Mouse (Mus musculus): ENCODE data around the gene Fam199x. TPM values are rescaled to one million over a fixed set of nuclear protein-coding genes. Genes with fewer than 3 reads are reported as not detected.

Fam199x gene
- total and polyA plus RNA-seq, 3 experiments: 4.3 to 10.5 (median 6.2) TPM

DNA sequence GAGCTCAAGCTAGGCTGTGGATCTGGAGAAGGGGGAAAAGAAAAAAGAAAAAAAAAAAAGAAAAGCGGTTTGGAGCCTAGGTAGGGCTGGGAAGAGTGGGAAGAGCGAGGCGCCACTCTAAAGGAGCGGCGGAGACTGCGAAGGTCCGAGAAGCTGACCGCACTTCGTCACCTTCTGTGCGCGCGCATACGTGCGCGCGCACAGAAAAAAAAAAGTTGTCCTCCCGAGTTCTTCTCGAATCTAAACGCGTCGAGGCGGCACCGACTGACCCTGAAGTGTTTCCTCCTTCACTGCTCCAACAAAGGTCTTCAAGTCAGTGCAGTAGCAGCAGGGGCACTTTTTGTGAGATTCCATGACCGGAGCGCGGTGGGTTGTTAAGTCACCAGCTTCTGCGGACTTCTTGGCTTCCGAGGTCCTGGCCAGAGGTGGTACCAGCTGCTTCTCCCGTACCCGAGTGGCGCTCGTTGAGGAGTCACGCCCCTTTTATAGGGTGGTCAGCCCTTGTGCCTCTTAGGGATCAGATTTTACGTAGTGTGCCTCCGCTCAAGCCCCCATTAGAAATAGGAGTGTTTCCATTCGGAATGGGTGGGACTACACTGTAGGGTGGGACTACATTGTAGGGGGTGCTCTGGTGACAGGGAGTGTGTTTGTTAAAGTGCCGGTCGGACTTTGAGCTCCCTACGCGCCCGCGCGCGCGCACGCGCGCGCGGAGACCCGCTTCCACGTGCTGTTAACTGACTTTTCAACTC lies 70.5 kb downstream of the Fam199x start:
- Histone ChIP-seq H3K79me2 (replicated peaks; ENCODE audit: control insufficient read depth, extremely low read depth, insufficient read depth, poor library complexity, severe bottlenecking) (no peaks in the 10 kb centered on the region), H3K27ac (ENCODE audit: insufficient read depth, low read depth) (no peak overlapping the region), H3K9ac (ENCODE audit: insufficient read depth, low read depth) (no peak overlapping the region), H3K9me3 (replicated peaks; ENCODE audit: low read length) (no peaks in the 10 kb centered on the region), H3K4me2 (ENCODE audit: insufficient read depth, low read depth, poor library complexity, severe bottlenecking) (no peak overlapping the region), H3K27me3 (replicated peaks) (no peaks in the 10 kb centered on the region), H3K36me3 (replicated peaks in 1 of 2; ENCODE audit: control insufficient read depth in 1 of 2, insufficient read depth in 1 of 2, low read length in 1 of 2) (no peaks in the 10 kb centered on the region), H3K4me3 (replicated peaks in 1 of 3; ENCODE audit: low read depth in 2 of 3, low read length in 2 of 3, poor library complexity in 1 of 3) (no peak overlapping the region), H3K4me1 (ENCODE audit: control insufficient read depth in 1 of 2, insufficient read depth in 2 of 2) (no peaks in the 10 kb centered on the region)
- DNase-seq (ENCODE audit: extremely low read depth): no peak
- in situ Hi-C loops (cut with MboI; ENCODE audit: low pct_ligation_motif_present, low pct_unique_long_range_greater_than_20kb, low sequenced_read_pairs) (no loop called here), dilution Hi-C loops (cut with MboI; ENCODE audit: extremely low pct_ligation_motif_present, extremely low pct_unique_long_range_greater_than_20kb, low sequenced_read_pairs) (no loop called here)
- TF ChIP-seq TBP (conservative IDR thresholded peaks at IDR 0.05; ENCODE audit: low read depth, low read length): no peak
- TF ChIP-seq CHD2 (IDR thresholded peaks at IDR 0.05; ENCODE audit: low read length): no peak
- no peak for TF ChIP-seq CHD1 (IDR thresholded peaks at IDR 0.05; ENCODE audit: low read depth, low read length)
- no peak for TF ChIP-seq ELF1 (IDR thresholded peaks at IDR 0.05; ENCODE audit: low read depth, low read length)

- Histone ChIP-seq H3K27me3 (replicated peaks) (no peaks in the 10 kb centered on the region), H3K4me3 (replicated peaks in 1 of 3; ENCODE audit: low read depth in 2 of 3, low read length in 2 of 3, poor library complexity in 1 of 3) (no peak within 1 kb of the TSS)
- dilution Hi-C loops (cut with MboI; ENCODE audit: extremely low pct_ligation_motif_present, extremely low pct_unique_long_range_greater_than_20kb, low sequenced_read_pairs): no loop called here
Observed at GRCm38 (mm10) chrX:137121718-137122117, 72.3 kb downstream of the Fam199x start, which contains the start of gene Esx1. Esx1 (minus strand) TSS chrX:137122083.

DNA sequence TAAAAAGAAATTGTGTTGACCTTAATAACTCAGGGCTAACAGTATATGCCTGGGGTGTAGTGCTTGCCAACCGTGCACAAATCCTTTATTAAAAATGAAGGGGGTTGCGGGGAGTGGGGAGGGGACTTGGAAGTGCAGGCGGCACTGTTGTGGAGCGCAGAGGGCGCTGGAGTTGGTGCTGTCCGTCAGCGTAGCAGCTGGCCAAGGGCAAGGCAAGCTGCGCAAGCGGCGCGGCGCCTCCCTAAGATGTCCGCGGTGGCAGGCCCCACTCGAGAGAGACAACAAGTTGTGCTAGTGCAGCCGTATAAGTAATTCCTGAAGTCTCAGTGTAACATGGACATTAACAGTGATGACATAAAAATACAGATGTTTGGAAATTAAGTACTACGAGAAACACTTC lies 78.1 kb downstream of the Fam199x start:
- no peaks in the 10 kb centered on the region for H3K9me3 ChIP-seq (replicated peaks; ENCODE audit: low read length)
- no peak overlapping the region for H3K27ac ChIP-seq (ENCODE audit: insufficient read depth, low read depth)
- H3K4me1 ChIP-seq (ENCODE audit: control insufficient read depth in 1 of 2, insufficient read depth in 2 of 2): no peaks in the 10 kb centered on the region
- H3K79me2 ChIP-seq (replicated peaks; ENCODE audit: control insufficient read depth, extremely low read depth, insufficient read depth, poor library complexity, severe bottlenecking): no peaks in the 10 kb centered on the region
- no peaks in the 10 kb centered on the region for H3K36me3 ChIP-seq (replicated peaks in 1 of 2; ENCODE audit: control insufficient read depth in 1 of 2, insufficient read depth in 1 of 2, low read length in 1 of 2)
- no peak overlapping the region for H3K4me2 ChIP-seq (ENCODE audit: insufficient read depth, low read depth, poor library complexity, severe bottlenecking)
- dilution Hi-C loops (cut with MboI; ENCODE audit: extremely low pct_ligation_motif_present, extremely low pct_unique_long_range_greater_than_20kb, low sequenced_read_pairs): no loop called here
- in situ Hi-C loops (cut with MboI; ENCODE audit: low pct_ligation_motif_present, low pct_unique_long_range_greater_than_20kb, low sequenced_read_pairs): no loop called here
- H3K4me3 ChIP-seq (replicated peaks in 1 of 3; ENCODE audit: low read depth in 2 of 3, low read length in 2 of 3, poor library complexity in 1 of 3): no peak overlapping the region
- no peaks in the 10 kb centered on the region for H3K27me3 ChIP-seq (replicated peaks)
- DNase-seq (ENCODE audit: extremely low read depth): no peak
- no peak overlapping the region for H3K9ac ChIP-seq (ENCODE audit: insufficient read depth, low read depth)
- no peak for TF ChIP-seq MAX (IDR thresholded peaks at IDR 0.05; ENCODE audit: low read length)
- TF ChIP-seq CHD1 (IDR thresholded peaks at IDR 0.05; ENCODE audit: low read depth, low read length): no peak
- no peak for TF ChIP-seq CTCF (conservative IDR thresholded peaks at IDR 0.05 in 1 of 2, IDR thresholded peaks at IDR 0.05 in 1 of 2; ENCODE audit: low read depth in 2 of 2, low read length in 2 of 2)
- TF ChIP-seq NELFE (IDR thresholded peaks at IDR 0.05; ENCODE audit: low read depth, low read length): no peak
- TF ChIP-seq BHLHE40 (IDR thresholded peaks at IDR 0.05; ENCODE audit: low read depth, low read length): no peak
- no peak for TF ChIP-seq CHD2 (IDR thresholded peaks at IDR 0.05; ENCODE audit: low read length)
- TF ChIP-seq MAFK (IDR thresholded peaks at IDR 0.05; ENCODE audit: insufficient replicate concordance, low read length): no peak
- TF ChIP-seq POLR2AphosphoS2 (IDR thresholded peaks at IDR 0.05; ENCODE audit: low read depth, low read length): no peak
- TF ChIP-seq ZNF384 (IDR thresholded peaks at IDR 0.05; ENCODE audit: low read depth, low read length): no peak
- TF ChIP-seq SMC3 (IDR thresholded peaks at IDR 0.05; ENCODE audit: low read depth, low read length): no peak
- no peak for TF ChIP-seq JUN (IDR thresholded peaks at IDR 0.05; ENCODE audit: insufficient read depth, low read depth, low read length)
- TF ChIP-seq RAD21 (IDR thresholded peaks at IDR 0.05; ENCODE audit: low read depth, low read length): no peak
- TF ChIP-seq HCFC1 (IDR thresholded peaks at IDR 0.05; ENCODE audit: low read depth, low read length): no peak
- no peak for TF ChIP-seq EP300 (IDR thresholded peaks at IDR 0.05; ENCODE audit: low read length)
- no peak for TF ChIP-seq ETS1 (conservative IDR thresholded peaks at IDR 0.05; ENCODE audit: low read depth, low read length)
- no peak for TF ChIP-seq JUND (conservative IDR thresholded peaks at IDR 0.05; ENCODE audit: low read depth, low read length)

More at GRCm38 (mm10) chrX:137121718-137122117, 72.3 kb downstream of the Fam199x start, which contains the start of gene Esx1:
- no peaks in the 10 kb centered on the region for H3K9me3 ChIP-seq (replicated peaks; ENCODE audit: low read length)
- no peak for DNase-seq (ENCODE audit: extremely low read depth)
- in situ Hi-C loops (cut with MboI; ENCODE audit: low pct_ligation_motif_present, low pct_unique_long_range_greater_than_20kb, low sequenced_read_pairs): no loop called here
- no peaks in the 10 kb centered on the region for H3K36me3 ChIP-seq (replicated peaks in 1 of 2; ENCODE audit: control insufficient read depth in 1 of 2, insufficient read depth in 1 of 2, low read length in 1 of 2)
- no peak within 1 kb of the TSS for H3K4me2 ChIP-seq (ENCODE audit: insufficient read depth, low read depth, poor library complexity, severe bottlenecking)
- no peaks in the 10 kb centered on the region for H3K4me1 ChIP-seq (ENCODE audit: control insufficient read depth in 1 of 2, insufficient read depth in 2 of 2)
- no peak within 1 kb of the TSS for H3K9ac ChIP-seq (ENCODE audit: insufficient read depth, low read depth)
- TF ChIP-seq EP300 (IDR thresholded peaks at IDR 0.05; ENCODE audit: low read length): no peak
- no peak for TF ChIP-seq PAX5 (IDR thresholded peaks at IDR 0.05; ENCODE audit: low read length)
- TF ChIP-seq MEF2A (IDR thresholded peaks at IDR 0.05; ENCODE audit: borderline replicate concordance, low read depth, low read length): no peak
- TF ChIP-seq POLR2A (IDR thresholded peaks at IDR 0.05; ENCODE audit: low read depth, low read length): no peak
- no peak for TF ChIP-seq SIN3A (IDR thresholded peaks at IDR 0.05; ENCODE audit: low read length)
- TF ChIP-seq E2F4 (IDR thresholded peaks at IDR 0.05; ENCODE audit: insufficient replicate concordance, low read depth, low read length): no peak
- no peak for TF ChIP-seq JUN (IDR thresholded peaks at IDR 0.05; ENCODE audit: insufficient read depth, low read depth, low read length)
- no peak for TF ChIP-seq SMC3 (IDR thresholded peaks at IDR 0.05; ENCODE audit: low read depth, low read length)
- no peak for TF ChIP-seq JUND (conservative IDR thresholded peaks at IDR 0.05; ENCODE audit: low read depth, low read length)
- TF ChIP-seq MAZ (IDR thresholded peaks at IDR 0.05; ENCODE audit: low read depth, low read length): no peak
- no peak for TF ChIP-seq RAD21 (IDR thresholded peaks at IDR 0.05; ENCODE audit: low read depth, low read length)
- no peak for TF ChIP-seq CHD1 (IDR thresholded peaks at IDR 0.05; ENCODE audit: low read depth, low read length)
- TF ChIP-seq ZNF384 (IDR thresholded peaks at IDR 0.05; ENCODE audit: low read depth, low read length): no peak
- TF ChIP-seq NRF1 (IDR thresholded peaks at IDR 0.05; ENCODE audit: low read depth, low read length): no peak
- no peak for TF ChIP-seq MXI1 (IDR thresholded peaks at IDR 0.05; ENCODE audit: low read depth, low read length)
- no peak for TF ChIP-seq CTCF (conservative IDR thresholded peaks at IDR 0.05 in 1 of 2, IDR thresholded peaks at IDR 0.05 in 1 of 2; ENCODE audit: low read depth in 2 of 2, low read length in 2 of 2)
- no peak for TF ChIP-seq ZKSCAN1 (IDR thresholded peaks at IDR 0.05; ENCODE audit: borderline replicate concordance, low read depth, low read length)
- TF ChIP-seq TCF12 (IDR thresholded peaks at IDR 0.05; ENCODE audit: low read depth, low read length): no peak
- no peak for TF ChIP-seq NELFE (IDR thresholded peaks at IDR 0.05; ENCODE audit: low read depth, low read length)
- no peak for TF ChIP-seq BHLHE40 (IDR thresholded peaks at IDR 0.05; ENCODE audit: low read depth, low read length)
- no peaks in the 10 kb centered on the region for H3K79me2 ChIP-seq (replicated peaks; ENCODE audit: control insufficient read depth, extremely low read depth, insufficient read depth, poor library complexity, severe bottlenecking)
- no peak within 1 kb of the TSS for H3K27ac ChIP-seq (ENCODE audit: insufficient read depth, low read depth)

All from CH12.LX (cell line).